Mouse (Mus musculus): Measurements from ENCODE around the gene Rasl10a.

Rasl10a gene

DNA sequence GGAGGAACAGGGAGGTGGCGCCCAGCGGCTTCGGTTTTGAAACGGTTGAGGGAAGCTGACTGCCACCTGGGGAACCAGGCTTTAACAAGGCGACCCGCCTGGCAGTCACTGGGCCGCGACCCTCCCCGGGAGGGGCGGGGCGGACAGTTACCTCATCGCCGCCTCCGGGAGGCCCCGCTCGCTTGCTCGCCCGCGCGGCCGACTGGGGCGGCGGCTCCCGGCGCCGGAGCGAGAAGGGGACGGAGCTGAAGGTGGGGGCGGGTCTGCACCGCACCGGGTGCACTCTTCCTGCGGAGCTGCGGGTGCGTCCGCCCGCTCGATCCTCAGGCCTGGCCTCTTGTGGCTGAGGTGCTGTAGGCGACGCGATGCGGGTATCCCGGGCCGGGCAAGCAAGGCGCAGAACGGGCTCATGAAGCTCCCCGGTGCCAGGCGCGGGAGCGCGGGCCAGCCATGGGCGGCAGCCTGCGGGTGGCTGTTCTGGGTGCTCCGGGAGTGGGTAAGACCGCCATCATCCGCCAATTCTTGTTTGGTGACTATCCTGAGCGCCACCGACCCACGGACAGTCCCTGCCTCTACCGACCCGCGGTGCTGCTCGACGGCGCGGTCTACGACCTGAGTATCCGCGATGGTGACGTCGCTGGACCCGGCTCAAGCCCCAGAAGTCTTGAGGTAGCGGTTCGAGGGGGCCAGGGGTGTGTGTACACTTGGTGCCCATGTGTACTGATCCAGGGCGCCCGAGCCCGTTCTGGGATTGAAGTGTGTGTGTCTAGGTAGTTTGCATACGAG lies at the start of gene Rasl10a:
Rasl10a (plus strand) TSS at position 273 of the 786 bp plus-strand sequence.
- DNase-seq = peak; percentile 45 to 65

DNA sequence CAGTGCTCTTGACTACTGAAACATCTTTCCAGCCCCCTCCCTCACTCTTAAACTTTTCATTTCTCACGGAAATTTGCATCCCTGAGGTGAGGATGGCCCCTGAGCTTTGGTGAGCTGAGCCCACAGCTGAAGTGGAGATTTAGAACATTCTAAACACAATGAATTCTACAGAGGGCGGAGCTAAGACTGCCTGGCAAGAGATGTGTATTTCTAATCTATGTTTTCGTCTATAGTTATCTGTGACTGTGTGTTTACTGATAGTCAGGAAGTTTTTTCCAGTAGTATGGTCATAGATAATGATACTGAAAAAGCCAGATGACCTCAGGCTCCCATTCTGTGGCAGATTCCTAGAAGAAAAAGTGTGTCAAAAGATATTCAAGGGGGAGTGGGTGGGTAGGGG lies 49.1 kb upstream of the Rasl10a start:
- no peak for DNase-seq

DNA sequence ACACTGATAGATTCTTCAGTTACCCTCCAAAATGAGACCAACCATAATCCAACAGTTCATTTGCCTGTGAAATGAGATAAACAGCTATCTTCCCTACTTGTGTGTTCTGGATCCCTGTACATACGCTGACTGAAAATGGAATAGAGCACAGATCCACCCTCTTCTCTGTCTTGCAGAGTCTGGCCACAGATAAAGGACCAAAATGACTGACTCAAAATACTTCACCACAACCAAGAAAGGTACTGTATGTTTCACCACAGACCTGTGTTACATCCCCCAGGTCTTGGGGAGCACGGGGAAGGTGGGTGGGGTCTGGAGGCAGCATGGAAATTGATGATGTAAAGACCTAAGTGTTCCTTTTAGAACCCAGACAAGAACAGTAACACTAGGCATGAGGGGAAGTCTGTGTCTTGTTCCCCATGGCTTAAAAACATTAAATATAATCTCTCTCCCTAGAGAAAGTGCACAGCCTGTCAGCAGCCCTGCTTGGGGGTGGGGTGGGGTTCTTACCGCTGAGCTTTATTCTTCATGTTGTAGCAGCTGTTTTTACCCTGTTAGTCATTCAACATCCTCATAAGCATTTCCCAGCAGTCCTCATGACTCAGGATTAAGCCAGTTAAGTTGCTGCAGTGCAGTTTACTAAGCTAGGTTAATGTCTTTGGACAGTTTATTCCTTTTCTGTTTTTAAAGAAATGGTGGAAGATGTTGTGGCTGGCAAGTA lies 48.4 kb upstream of the Rasl10a start:
- no peak for DNase-seq

DNA sequence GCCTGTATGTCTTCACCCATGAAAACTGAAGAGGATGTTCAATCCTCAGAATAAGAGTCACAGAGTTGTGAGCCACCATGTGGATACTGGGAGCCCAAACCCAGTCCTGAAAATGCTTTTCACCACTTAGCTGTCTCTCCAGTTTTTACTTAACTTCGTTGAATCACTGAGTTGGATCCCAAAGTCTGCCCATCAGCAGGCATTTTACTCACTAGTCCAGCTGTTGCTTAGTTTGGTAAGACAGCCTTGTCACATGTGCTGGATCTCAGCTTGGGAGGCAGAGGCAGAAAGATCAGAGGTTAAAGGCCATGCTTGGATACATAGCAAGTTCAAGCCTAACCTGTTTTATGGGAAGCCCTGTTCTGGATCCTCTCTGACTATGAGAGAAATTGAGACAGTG lies 47.7 kb upstream of the Rasl10a start:
- no peak for DNase-seq

DNA sequence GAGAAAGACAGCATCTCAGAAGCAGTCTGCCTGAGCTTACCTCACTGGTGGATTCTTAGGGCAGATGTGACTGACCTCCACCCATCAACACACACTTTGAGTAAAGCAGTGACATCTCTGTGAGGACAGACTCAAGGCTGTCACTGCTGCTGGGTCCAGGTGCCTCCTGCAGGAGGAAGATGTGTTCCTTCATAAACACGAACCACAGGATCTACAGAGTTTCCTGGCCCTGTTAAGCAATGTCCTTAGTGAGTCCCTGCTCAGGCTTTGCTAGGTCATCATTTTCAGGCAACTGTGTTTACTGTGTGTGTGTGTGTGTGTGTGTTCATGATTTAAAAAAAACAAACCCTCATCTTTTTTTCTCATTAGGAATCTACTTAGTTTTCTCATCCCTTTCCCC lies 46.4 kb upstream of the Rasl10a start:
- DNase-seq = no peak

DNA sequence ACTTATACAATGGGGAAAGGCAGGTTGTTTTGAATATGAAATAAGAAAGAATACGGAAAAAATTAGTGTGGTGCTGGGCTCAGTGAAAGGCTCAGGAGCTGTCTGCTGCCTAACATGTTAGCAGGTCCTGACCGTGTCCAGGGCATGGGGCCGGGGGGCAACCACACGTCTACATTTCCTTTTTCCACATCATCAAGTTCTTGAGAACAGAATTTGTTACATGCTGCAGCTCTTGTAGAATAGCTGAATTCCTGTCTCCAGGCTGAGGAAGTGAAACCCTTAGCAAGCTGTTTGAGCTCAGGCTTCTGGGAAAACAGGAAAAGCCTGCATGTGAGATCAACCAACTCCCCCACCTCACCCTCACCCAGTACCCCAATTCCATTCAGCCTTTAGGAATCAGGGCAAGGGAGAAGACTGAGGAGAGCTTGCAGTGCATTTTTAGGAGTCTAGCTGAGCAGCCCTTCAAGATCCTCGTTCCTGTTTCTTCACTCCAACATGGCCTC lies 45.7 kb upstream of the Rasl10a start:
- no peak for DNase-seq

DNA sequence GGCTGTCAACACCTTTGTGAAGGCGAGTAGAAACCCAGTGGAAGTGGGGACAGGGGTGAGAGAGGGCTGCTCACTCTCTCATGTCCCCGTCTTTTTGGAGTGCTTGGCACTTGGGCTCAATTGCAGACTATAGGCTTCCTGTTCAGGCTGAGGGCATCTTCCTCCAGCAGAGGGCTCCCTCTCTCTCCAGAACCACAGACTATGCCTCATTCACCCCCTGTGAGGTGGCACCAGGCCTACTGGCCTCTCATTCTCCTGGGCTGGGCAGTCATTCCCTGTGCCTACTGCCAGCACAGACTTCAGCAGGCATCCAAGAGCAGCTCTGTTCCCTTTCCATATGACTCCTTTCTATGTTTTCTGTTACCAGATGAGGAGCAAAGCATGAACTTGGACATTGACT lies 42.2 kb upstream of the Rasl10a start:
- DNase-seq = peak; percentile 33 to 36

DNA sequence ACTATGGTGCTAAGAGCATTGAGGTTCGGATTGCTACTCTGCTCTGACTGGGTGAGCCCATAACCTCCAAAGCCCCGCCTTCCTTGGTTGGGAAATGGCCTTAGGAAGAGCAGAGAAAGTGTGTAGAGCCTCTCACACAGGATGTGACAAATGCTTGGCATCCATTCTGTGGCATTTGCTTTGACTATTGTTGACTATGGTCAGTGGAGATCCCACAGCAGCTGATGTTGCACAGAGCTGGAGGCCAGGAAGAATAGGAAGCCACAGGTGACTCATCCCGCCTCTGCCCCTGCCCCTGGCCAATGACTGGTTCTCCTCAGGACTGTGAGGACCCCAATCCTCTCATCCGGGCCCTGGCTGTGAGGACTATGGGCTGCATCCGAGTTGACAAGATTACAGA lies 41.6 kb upstream of the Rasl10a start:
- no peak for DNase-seq

DNA sequence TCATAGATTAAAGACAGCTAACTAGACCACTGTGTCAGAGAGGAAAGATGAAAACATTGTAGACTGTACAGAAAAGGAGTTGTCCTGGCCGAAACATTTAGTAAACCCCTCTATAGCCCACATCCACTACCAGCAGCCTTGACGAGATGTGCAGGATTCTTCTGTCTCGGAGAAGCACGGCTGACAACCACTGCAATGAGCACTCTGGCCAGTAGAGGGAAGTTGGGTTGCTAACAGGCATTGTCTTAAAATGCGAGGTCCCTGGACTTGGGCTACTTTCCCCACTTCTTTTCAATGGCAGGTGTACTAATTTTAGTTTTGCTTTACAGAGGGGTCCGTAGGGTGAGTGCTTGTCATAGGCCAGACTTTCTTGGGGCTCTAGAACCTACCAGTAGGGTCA lies 40.4 kb upstream of the Rasl10a start:
- no peak for DNase-seq

DNA sequence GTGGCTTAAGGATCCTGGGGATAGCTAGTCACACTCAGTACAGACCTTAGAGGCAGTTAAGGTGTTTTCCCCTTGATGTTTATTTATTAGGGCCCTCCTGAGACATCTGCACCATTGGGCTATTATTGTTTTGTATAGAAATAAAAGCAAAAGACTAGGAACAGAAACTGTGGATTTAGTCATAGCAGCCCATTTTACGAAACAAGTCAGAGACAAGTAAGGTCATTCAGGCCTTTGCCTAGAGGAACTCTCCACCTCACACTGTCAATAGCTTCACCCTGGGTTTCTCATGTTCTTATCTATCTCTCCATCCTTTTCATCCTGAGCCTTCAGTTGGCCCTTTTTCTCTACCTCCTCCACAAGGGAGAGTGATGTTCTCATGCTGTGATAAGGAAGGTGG lies 32.8 kb upstream of the Rasl10a start:
- DNase-seq = no peak

DNA sequence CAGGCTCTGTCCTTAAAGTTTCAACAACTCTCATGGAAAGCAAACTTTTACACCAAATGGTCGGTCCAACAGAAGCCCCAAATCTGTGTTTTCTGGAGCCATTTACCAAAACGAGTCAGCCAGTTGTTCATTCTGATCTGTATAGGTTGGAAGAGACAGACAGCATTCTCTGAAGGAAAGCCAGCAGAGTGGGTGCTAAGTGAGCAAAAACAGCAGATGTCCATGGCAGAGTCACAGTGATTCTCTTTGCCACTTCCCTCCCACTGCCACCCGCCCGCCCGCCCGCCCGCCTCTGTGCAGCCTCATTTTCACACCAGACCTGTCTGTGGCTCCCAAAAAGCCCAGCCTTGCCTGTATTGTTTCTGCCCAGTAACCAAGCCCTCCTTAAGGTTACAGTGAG lies 29.7 kb upstream of the Rasl10a start:
- DNase-seq = no peak

DNA sequence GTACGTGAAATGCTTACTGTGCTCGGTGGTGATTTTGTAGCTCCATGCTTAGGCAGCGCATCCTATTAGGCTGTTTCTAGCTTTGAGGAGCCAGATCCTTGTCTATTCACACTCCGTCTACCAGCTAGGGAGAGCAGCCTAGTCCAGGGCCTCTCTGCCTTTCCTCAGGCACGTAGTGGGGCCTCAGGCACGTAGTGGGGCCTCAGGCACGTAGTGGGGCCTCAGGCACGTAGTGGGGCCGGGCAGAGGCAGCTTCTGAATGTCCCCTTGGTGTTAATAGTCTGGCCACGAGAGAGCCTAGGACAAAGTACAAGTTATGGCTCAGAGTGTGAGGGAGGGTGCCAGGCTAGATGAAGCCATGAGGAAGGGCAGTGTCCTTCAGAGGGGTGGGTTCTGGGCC lies 25.2 kb upstream of the Rasl10a start:
- DNase-seq = no peak

DNA sequence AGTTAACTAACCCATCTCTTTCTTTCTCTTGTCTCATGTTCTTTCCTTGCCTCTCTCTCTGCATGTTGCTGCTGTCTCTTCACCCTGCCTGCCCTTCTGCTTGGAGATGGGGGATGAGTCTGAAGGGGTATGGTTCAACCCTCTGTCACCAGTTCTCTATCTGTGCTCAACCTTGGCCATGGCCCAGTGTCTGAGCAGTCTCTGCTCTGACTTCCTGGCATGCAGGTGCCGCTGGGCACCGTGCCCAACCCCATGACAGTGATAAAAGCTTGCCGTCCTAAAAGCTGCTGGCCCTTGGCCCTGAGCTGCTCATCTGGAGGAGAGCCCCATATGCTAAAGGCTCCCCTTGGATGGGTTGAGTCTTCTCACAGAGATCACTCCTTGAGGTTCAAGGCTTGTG lies 24.8 kb upstream of the Rasl10a start:
- no peak for DNase-seq

DNA sequence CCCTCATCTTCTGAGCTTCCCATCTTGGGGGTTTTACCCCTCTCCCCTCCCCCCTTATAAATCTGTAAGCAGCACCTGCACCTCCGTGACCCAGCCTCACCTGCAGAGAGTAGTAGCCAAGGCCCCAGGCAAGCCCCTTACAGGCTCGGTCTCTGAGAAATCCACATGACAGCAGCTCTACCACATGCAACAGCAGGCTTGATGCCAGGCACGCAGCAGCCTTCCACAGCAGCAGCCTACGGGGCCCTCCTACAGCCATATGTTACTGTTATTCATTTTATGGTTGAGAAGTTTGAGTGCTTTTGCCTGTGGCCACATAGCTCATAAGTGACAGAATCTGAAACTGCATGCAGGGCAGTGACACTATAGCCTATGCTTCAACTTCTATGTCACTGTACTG lies 22.5 kb upstream of the Rasl10a start:
- DNase-seq = no peak

DNA sequence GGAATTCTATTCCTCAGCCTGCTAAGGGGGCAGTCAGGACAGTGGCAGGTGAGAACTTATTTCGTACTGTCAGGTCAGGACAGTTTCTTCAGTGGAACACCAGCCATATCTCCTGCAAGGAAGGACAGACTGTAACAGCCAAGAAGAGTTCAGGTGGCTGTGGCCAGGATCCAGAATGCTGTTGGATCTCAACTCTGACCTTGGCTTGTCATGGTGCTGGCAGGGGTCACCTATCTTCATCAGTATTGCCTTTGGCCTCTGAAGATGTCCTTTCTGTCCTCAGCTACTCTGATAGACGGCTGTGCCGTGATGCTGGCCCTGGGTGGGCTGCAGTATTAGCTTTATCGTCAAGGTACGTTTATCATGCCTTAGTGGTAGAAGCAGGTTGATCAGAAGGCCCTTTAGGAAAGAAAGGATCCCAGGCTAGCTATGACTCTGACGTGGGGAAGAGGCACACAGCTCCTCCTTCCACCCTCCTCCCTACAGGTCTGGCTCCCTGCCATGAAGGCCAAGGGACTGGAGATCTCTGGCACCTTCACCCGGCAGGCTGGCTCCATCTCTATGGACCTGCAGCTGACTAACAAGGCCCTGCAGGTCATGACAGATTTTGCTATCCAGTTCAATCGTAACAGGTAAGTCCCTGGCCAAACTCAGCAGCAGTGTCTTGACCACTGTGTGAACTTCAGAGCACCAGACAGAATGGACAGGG lies 20.6 kb upstream of the Rasl10a start:
- DNase-seq = no peak

DNA sequence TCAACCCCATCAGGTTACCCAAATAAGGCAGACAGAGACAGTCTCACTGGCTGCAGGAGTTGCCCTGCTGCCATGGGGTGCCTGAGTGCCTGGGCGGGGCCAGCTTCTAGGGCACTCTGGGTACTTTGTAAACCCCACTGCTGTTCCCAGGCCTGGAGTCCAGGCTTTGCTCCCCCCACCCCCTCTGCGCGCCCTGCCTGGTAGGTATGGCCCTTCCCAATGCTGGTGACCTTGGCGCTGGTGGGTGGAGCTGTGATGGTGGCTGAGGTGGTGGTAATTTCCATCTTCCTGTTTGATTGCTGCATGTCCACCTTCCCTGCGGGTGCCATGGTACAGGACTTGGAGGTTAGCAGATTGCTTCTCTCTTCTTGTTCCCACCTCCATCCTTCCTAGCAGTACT lies 17.3 kb upstream of the Rasl10a start:
- no peak for DNase-seq

DNA sequence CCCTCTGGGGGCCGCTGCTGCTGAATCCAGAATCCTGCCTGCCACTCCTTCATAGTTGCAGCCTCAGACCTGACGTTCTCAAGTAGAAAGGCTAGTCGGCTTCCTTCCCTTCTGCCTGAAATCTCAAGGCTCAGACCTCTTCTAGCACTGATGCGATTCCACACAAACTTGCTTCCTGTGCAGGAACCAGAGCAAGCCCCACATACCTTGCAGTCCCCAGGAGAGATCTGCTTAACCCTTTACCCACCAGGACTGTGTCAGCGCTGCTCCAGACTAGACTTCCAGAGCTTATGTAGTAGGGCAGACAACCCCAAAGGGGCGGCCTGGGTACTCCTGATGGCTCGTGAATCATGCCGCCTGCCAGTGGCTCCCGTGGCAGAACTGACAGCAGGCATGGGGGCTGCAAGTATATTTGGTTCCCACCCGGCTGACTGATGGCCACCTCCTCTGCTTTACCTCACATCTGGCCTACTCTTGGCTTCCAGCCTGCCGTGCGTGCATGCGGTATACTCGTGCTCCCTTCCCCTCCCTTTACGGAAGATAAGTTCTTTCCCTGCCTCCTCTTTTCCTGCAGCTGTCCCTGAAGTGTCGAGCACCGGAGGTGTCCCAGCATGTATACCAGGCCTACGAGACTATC lies 16.7 kb upstream of the Rasl10a start:
- no peak for DNase-seq

DNA sequence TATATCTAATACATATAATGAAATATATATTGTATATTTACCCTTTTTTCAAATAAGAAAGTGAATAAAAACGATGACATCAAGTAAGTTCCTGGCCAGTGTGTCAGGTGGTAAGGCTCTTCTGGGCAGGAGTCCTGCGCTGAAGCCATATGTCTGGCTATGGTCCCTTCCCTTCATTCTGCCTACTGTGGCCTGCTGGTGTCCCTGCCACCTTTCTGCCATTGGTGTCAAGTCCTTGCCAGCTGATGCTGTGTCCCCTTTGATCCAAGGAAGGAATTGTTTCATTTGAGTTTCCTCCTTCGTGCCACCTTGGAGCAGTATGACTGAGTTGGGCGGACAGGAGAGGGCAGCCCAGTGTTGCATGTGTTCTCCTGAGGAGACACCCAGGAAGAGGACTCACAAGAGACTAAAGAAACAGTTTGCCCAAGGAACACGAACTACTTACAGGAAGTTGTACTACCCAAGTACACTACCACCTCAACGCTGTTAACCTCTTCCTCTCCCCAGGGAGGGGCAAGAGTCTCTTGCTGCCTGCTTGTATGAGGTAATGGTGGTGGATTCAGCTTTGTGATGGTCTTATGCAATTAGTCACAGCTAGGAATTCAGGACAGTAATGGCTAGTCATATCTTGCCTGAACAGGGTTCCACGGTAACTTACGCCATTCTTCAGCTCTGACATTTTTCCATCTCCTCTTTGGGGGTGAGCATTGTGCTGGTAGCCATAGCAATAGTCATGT lies 15.1 kb upstream of the Rasl10a start:
- no peak for DNase-seq

DNA sequence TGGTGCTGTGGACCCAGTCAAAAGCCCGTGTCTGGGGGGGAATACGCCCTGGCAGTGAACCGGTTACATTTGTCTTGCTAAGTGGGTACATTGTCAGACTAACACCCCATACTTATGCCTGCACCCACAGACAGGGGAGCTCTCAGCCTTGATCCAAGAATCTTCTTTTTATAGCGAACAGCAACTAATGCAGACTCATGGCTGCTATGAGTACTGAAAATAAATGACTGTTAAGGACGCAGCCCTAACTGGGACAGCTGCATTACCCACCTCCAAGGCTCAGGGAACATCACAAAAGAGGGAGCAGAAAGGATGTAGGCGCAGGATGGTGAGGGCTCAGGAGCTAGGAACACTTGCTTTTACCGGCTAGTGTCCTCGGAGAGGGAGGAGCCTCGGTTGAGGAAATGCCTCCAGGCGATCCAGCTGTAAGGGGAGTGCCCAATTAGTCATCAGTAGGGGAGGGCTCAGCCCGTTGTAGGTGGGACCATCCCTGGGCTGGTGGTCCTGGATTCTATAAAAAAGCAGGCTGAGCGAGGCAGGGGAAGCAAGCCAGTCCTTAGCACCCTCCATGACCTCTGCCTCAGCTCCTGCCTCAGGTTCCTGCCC lies 11.5 kb upstream of the Rasl10a start:
- DNase-seq = no peak

DNA sequence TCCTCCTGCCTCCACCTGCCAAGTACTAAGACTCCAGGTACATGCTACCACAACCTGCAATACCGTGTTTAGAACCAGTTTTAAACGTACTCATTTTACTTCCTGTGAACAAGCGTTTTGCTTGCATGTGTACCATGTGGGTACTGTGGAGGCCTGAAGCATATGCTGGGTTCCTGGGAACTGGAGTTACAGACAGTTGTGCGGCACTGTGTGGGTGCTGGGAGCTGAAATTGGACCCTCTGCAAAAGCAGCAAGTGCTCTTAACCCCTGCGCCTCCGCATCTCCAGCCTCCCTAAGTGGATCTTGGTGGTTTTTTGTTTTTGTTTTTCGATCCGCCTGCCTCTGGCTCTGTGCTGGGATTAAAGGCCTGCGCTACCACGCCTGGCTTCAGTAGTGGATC lies 6.3 kb upstream of the Rasl10a start:
- no peak for DNase-seq

DNA sequence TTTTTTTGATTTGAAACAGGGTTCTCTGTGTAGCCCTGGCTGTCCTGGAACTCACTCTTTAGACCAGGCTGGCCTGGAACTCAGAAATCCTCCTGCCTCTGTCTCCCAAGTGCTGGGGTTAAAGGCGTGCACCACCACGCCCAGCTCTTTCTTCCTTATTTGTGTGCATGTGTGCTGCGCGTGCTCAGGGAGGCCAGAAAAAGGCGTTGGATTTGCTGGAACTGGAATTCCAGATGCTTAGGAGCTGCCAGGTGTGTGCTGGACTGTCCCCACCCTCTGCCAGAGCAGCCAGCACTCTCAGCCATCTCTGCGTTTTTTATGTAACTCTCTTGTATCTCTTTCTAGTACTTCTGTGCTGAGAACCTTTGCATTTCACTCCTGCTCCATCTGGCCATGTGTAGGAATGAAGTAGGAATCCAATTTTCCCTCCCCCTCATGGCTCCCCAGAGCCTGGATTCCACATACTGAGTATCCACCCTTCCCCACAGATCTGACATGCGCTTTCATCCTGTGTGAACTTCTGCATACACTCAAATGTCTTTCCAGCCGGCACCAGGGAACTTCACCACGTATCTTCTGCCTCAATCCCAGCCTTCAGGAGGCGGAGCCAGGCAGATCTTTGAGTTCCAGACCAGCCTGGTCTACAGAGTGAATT lies 5.6 kb upstream of the Rasl10a start:
- DNase-seq = no peak

DNA sequence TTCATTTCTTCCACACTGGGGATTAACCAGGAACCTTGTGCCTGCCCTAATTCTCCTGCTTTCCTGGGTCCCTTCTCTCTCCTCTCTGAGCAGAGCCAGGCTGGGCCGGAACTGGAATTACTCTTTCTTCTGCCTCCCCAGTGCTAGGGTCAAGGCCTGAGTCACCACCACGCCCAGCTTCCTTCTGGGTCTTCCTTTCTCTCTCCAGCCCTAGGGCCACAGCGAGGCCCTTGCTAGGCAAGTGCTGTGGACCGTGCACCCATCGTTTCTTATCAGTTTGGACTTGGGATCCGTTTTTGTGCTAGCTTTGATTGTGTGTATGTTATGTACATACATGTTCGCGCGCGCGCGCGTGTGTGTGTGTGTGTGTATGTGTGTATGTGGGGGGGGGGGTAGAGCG lies 3.8 kb upstream of the Rasl10a start:
- no peak for DNase-seq

All from thymus, postnatal 36 days (tissue).